ENCODE assay signal across 11 mouse cellular contexts in the genomic region with DNA sequence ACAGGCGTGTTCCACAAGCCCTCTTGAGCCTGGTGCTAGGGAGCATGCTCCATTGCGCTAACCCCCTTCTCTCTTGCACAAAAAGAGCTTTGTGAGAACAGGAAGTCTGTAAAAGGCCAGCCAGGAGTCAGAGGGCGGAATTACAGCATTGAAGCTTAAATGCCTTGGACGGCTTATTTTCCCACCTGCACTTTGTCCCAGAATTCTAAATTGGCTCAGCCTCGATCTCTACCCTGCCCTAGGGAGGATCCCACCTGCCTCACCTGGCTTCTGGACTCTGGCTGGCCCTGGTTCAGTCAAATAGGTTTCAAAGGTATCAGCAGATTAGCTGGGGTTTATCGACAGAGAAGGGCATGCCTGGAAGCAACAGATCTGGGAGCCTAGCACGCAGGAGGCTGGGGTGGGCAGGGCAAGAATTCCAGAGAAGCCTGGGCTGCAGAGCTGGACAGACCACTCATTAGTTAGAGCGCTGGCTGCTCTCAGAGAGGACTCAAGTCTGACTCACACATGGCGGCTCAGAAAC. TPM values are rescaled to one million over a fixed set of nuclear protein-coding genes. Genes with fewer than 3 reads are reported as not detected.
DNase-seq lines count a peak whose midpoint lies in the region; ATAC-seq lines count a peak whose summit lies in the region.
"Had no signal": no experiment of that assay in that cellular context is flagged by ENCODE, and none has a peak within 500 bp of the region (broad histone marks: within the 10 kb centered on the region; RNA-seq: fewer than 3 reads in every experiment).

No protein-coding gene starts in this region.

- peaks cover 42% of the 10 kb centered on the region for H3K4me1 ChIP-seq in limb, embryonic 15.5 days

- no peaks in the 10 kb centered on the region for H3K27me3 ChIP-seq in limb, embryonic 15.5 days

- no peaks in the 10 kb centered on the region for H3K9me3 ChIP-seq in limb, embryonic 15.5 days

- ATAC-seq in cerebellum, adult (ENCODE audit: insufficient number of reproducible peaks, low FRiP score, low TSS enrichment): no peak
- no peak; the same call in 1 of the 2 replicates for ATAC-seq in limb, embryonic 15.5 days (ENCODE audit: insufficient number of reproducible peaks, low FRiP score, low TSS enrichment, low read depth)
- no peak for ATAC-seq in frontal cortex, adult (ENCODE audit: low TSS enrichment)
- ATAC-seq: midbrain, embryonic 16.5 days had no signal

- H3K9ac ChIP-seq in limb, embryonic 15.5 days: no peak overlapping the region

- DNase-seq in cerebellum, adult 9-10 months: peak; percentile 54
- DNase-seq in ovary, postnatal 36 days (ENCODE audit: low spot score): peak; percentile 4
- DNase-seq in ovary, postnatal 14 days (ENCODE audit: low spot score): no peak
- DNase-seq in yolk sac, embryonic 10.5 days (ENCODE audit: low spot score): peak; percentile 56
- no peak for DNase-seq in cerebellum, postnatal 4 days (ENCODE audit: low spot score in 2 of 2)
- DNase-seq: adrenal gland, adult 8-10 months; thymus, adult 2 months had no signal

- no peaks in the 10 kb centered on the region for H3K36me3 ChIP-seq in limb, embryonic 15.5 days

- WGBS in limb, embryonic 15.5 days: 23% methylated on average over 9 of the region's 9 CpGs

- 0 out of 2 replicates have a peak overlapping the region, but pooled peaks have one; percentile 3 for H3K4me3 ChIP-seq in limb, embryonic 15.5 days

- peak overlapping the region; percentile 26; the same call in 1 of the 2 replicates for H3K4me2 ChIP-seq in limb, embryonic 15.5 days

- peak overlapping the region; percentile 88 for H3K27ac ChIP-seq in limb, embryonic 15.5 days

RNA-seq across cellular contexts. Expression of a gene that starts 7.4 kb away (rescaled TPM):
- 0.86 and 1.3 TPM in 2 replicates for polyA plus RNA-seq in limb, embryonic 15.5 days (2015; fragmentation: Nextera tagmentation; extraction: Ambion mirVana)

RNA-seq across cellular contexts. Expression of a gene that starts 8.1 kb away (rescaled TPM):
- 910 and 960 TPM in 2 replicates for polyA plus RNA-seq in limb, embryonic 15.5 days (2015; fragmentation: Nextera tagmentation; extraction: Ambion mirVana)

RNA-seq across cellular contexts. Expression of a gene that starts 14.2 kb away (rescaled TPM):
- 100 and 110 TPM in 2 replicates for polyA plus RNA-seq in limb, embryonic 15.5 days (2015; fragmentation: Nextera tagmentation; extraction: Ambion mirVana)

RNA-seq across cellular contexts. Expression of a gene that starts 20.2 kb away (rescaled TPM):
- 0.08 TPM in 1 of 2 replicates, not detected in the other for polyA plus RNA-seq in limb, embryonic 15.5 days (2015; fragmentation: Nextera tagmentation; extraction: Ambion mirVana)

RNA-seq across cellular contexts. Expression of a gene that starts 27.0 kb away (rescaled TPM):
- polyA plus RNA-seq in limb, embryonic 15.5 days (2015; fragmentation: Nextera tagmentation; extraction: Ambion mirVana): 54.6 and 58.9 TPM in 2 replicates

Comparison
In these comparisons a context has a peak if more than half of its experiments do, and no peak if none do; other contexts are left out.
1. DNase-seq: peak in cerebellum, adult 9-10 months (single experiment), ovary, postnatal 36 days (single experiment) and yolk sac, embryonic 10.5 days (single experiment); none in ovary, postnatal 14 days (single experiment) and cerebellum, postnatal 4 days (0 of 2).